Mouse (Mus musculus): ENCODE measurements around the gene Ptpn21. TPM values are rescaled to one million over a fixed set of nuclear protein-coding genes. Genes with fewer than 3 reads are reported as not detected.

Ptpn21 gene
- polyA plus RNA-seq, 1 experiment, result 6.0 TPM

GRCm38 (mm10) chr12:98726078-98726477, 11.1 kb downstream of the Ptpn21 start:
- H3K27ac ChIP-seq (ENCODE audit: insufficient read depth, low read depth, low read length), result no peak overlapping the region
- no peak overlapping the region for H3K4me3 ChIP-seq (ENCODE audit: insufficient read depth, low read length)
- TF ChIP-seq POLR2A (IDR thresholded peaks at IDR 0.05; ENCODE audit: borderline replicate concordance, low read depth, low read length) (no peak), CTCF (IDR thresholded peaks at IDR 0.05; ENCODE audit: low read depth, low read length) (no peak)
- no peaks in the 10 kb centered on the region for H3K4me1 ChIP-seq (ENCODE audit: control insufficient read depth, insufficient read depth, low read length)

- Histone ChIP-seq H3K27ac (ENCODE audit: insufficient read depth, low read depth, low read length) (no peak overlapping the region), H3K4me3 (ENCODE audit: insufficient read depth, low read length) (no peak overlapping the region), H3K4me1 (ENCODE audit: control insufficient read depth, insufficient read depth, low read length) (peaks cover 4% of the 10 kb centered on the region)
- no peak for TF ChIP-seq CTCF (IDR thresholded peaks at IDR 0.05; ENCODE audit: low read depth, low read length)
- TF ChIP-seq POLR2A (IDR thresholded peaks at IDR 0.05; ENCODE audit: borderline replicate concordance, low read depth, low read length), result no peak
Observed at GRCm38 (mm10) chr12:98724976-98725375, 12.2 kb downstream of the Ptpn21 start.

- Histone ChIP-seq H3K27ac (ENCODE audit: insufficient read depth, low read depth, low read length) (no peak overlapping the region), H3K4me1 (ENCODE audit: control insufficient read depth, insufficient read depth, low read length) (peaks cover 5% of the 10 kb centered on the region), H3K4me3 (ENCODE audit: insufficient read depth, low read length) (no peak overlapping the region)
- TF ChIP-seq POLR2A (IDR thresholded peaks at IDR 0.05; ENCODE audit: borderline replicate concordance, low read depth, low read length), result no peak
- no peak for TF ChIP-seq CTCF (IDR thresholded peaks at IDR 0.05; ENCODE audit: low read depth, low read length)
Observed at GRCm38 (mm10) chr12:98724224-98724623, 13.0 kb downstream of the Ptpn21 start.

DNA sequence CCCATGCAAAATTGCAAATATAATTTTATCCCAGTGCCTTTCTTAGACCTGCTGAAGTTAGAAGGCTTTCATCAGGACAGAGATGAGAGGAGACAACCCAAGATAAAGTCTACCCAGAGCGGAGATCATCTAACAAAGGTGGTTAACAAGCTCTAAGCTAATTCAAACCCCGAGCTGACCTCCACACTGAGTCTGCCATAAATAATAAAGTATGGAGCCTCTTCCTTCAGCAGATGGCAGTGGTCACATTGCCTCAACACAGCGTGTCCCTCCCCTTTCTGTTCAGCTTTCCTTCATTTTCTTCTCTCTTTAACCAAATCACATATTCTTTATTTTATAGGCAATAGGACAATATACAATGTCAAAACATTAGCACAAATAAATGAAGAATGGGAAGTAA, 16.2 kb downstream of the Ptpn21 start:
- H3K27ac ChIP-seq (ENCODE audit: insufficient read depth, low read depth, low read length), result no peak overlapping the region
- H3K4me1 ChIP-seq (ENCODE audit: control insufficient read depth, insufficient read depth, low read length), result peaks cover 5% of the 10 kb centered on the region
- no peak overlapping the region for H3K4me3 ChIP-seq (ENCODE audit: insufficient read depth, low read length)
- TF ChIP-seq POLR2A (IDR thresholded peaks at IDR 0.05; ENCODE audit: borderline replicate concordance, low read depth, low read length) (no peak), CTCF (IDR thresholded peaks at IDR 0.05; ENCODE audit: low read depth, low read length) (no peak)

DNA sequence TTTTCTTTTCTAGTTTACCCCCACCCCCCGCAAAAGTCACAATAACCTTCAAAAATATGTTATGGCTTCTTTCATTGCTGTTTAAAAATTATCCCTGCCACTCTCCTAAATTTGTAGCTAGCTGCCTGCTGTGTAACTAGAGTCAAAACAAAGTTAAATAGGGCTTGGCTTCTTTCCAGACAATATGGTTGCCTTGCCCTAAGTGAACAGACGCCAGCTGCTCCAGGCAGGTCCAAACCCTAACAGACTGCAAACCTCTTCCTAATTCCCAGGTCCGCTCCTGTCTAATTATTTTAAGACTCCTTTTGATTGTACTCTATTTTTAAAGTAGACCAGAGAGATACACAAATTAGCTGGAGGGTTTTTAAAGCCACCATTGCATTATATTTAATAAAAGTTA, 16.6 kb downstream of the Ptpn21 start:
- Histone ChIP-seq H3K4me3 (ENCODE audit: insufficient read depth, low read length) (no peak overlapping the region), H3K4me1 (ENCODE audit: control insufficient read depth, insufficient read depth, low read length) (peaks cover 5% of the 10 kb centered on the region), H3K27ac (ENCODE audit: insufficient read depth, low read depth, low read length) (no peak overlapping the region)
- TF ChIP-seq CTCF (IDR thresholded peaks at IDR 0.05; ENCODE audit: low read depth, low read length), result no peak
- TF ChIP-seq POLR2A (IDR thresholded peaks at IDR 0.05; ENCODE audit: borderline replicate concordance, low read depth, low read length), result no peak

- Histone ChIP-seq H3K27ac (ENCODE audit: insufficient read depth, low read depth, low read length) (no peak overlapping the region), H3K4me1 (ENCODE audit: control insufficient read depth, insufficient read depth, low read length) (peaks cover 5% of the 10 kb centered on the region), H3K4me3 (ENCODE audit: insufficient read depth, low read length) (no peak overlapping the region)
- TF ChIP-seq POLR2A (IDR thresholded peaks at IDR 0.05; ENCODE audit: borderline replicate concordance, low read depth, low read length), result no peak
- no peak for TF ChIP-seq CTCF (IDR thresholded peaks at IDR 0.05; ENCODE audit: low read depth, low read length)
Observed at GRCm38 (mm10) chr12:98716142-98716541, 21.1 kb downstream of the Ptpn21 start.

- TF ChIP-seq CTCF (IDR thresholded peaks at IDR 0.05; ENCODE audit: low read depth, low read length), result no peak
- TF ChIP-seq POLR2A (IDR thresholded peaks at IDR 0.05; ENCODE audit: borderline replicate concordance, low read depth, low read length), result no peak
- Histone ChIP-seq H3K4me3 (ENCODE audit: insufficient read depth, low read length) (no peak overlapping the region), H3K27ac (ENCODE audit: insufficient read depth, low read depth, low read length) (no peak overlapping the region), H3K4me1 (ENCODE audit: control insufficient read depth, insufficient read depth, low read length) (no peaks in the 10 kb centered on the region)
Observed at GRCm38 (mm10) chr12:98714757-98715156, 22.4 kb downstream of the Ptpn21 start.

GRCm38 (mm10) chr12:98713621-98714103, 23.5 kb downstream of the Ptpn21 start:
- no peak for TF ChIP-seq POLR2A (IDR thresholded peaks at IDR 0.05; ENCODE audit: borderline replicate concordance, low read depth, low read length)
- TF ChIP-seq CTCF (IDR thresholded peaks at IDR 0.05; ENCODE audit: low read depth, low read length), result no peak
- Histone ChIP-seq H3K4me3 (ENCODE audit: insufficient read depth, low read length) (no peak overlapping the region), H3K4me1 (ENCODE audit: control insufficient read depth, insufficient read depth, low read length) (peaks cover 3% of the 10 kb centered on the region), H3K27ac (ENCODE audit: insufficient read depth, low read depth, low read length) (no peak overlapping the region)

- TF ChIP-seq CTCF (IDR thresholded peaks at IDR 0.05; ENCODE audit: low read depth, low read length), result no peak
- Histone ChIP-seq H3K4me1 (ENCODE audit: control insufficient read depth, insufficient read depth, low read length) (peaks cover 6% of the 10 kb centered on the region), H3K27ac (ENCODE audit: insufficient read depth, low read depth, low read length) (no peak overlapping the region), H3K4me3 (ENCODE audit: insufficient read depth, low read length) (no peak overlapping the region)
Observed at GRCm38 (mm10) chr12:98712819-98713218, 24.4 kb downstream of the Ptpn21 start.

DNA sequence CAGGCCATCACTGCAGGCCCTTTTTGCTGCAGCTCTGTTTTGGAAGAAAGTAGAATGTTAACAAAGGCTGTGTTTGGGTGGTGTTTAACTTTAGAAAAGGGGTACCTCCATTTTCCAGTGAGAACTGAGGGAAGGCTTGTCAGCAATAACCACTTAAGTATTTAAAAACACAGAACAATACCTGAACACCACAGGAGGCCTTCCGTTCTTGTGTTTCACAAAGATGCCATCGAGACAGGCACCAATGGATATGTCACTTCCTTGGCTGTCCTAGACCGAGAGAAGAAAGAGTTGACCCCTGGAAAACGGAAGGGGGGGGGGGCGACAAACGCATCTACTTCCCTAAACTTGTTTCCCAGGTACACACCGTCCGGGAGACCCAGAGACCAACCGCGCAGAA, 33.2 kb downstream of the Ptpn21 start:
- peak overlapping the region; percentile 70 for H3K27ac ChIP-seq (ENCODE audit: insufficient read depth, low read depth, low read length)
- H3K4me1 ChIP-seq (ENCODE audit: control insufficient read depth, insufficient read depth, low read length), result peaks cover 17% of the 10 kb centered on the region
- H3K4me3 ChIP-seq (ENCODE audit: insufficient read depth, low read length), result no peak overlapping the region
- TF ChIP-seq POLR2A (IDR thresholded peaks at IDR 0.05; ENCODE audit: borderline replicate concordance, low read depth, low read length) (no peak), CTCF (IDR thresholded peaks at IDR 0.05; ENCODE audit: low read depth, low read length) (no peak)

GRCm38 (mm10) chr12:98703554-98703953, 33.7 kb downstream of the Ptpn21 start:
- peaks cover 14% of the 10 kb centered on the region for H3K4me1 ChIP-seq (ENCODE audit: control insufficient read depth, insufficient read depth, low read length)

More at GRCm38 (mm10) chr12:98703554-98703953, 33.7 kb downstream of the Ptpn21 start:
- peak overlapping the region; percentile 70 for H3K27ac ChIP-seq (ENCODE audit: insufficient read depth, low read depth, low read length)
- TF ChIP-seq POLR2A (IDR thresholded peaks at IDR 0.05; ENCODE audit: borderline replicate concordance, low read depth, low read length) (no peak), CTCF (IDR thresholded peaks at IDR 0.05; ENCODE audit: low read depth, low read length) (no peak)
- no peak overlapping the region for H3K4me3 ChIP-seq (ENCODE audit: insufficient read depth, low read length)

All from bone marrow macrophage, adult 2 months (primary cell).